Mouse (Mus musculus): Measurements from ENCODE around the gene Lipc. TPM values are rescaled to one million over a fixed set of nuclear protein-coding genes. Genes with fewer than 3 reads are reported as not detected.
A peak's percentile ranks its signal among the peaks of the same experiment; 100 is the strongest.

Lipc gene
- polyA plus RNA-seq, 1 experiment: 0.87 TPM

GRCm38 (mm10) chr9:70949336-70949735 lies 2.7 kb downstream of the Lipc start:
- TF ChIP-seq CTCF (IDR thresholded peaks at IDR 0.05; ENCODE audit: control insufficient read depth, insufficient read depth, low read length): no peak
- no peak for TF ChIP-seq POLR2A (IDR thresholded peaks at IDR 0.05; ENCODE audit: borderline replicate concordance, control insufficient read depth, low read depth, low read length)
- Histone ChIP-seq H3K4me1 (ENCODE audit: control insufficient read depth, insufficient read depth, low read length) (no peaks in the 10 kb centered on the region; the same call in 1 of the 2 replicates), H3K27ac (ENCODE audit: control insufficient read depth, insufficient read depth, low read depth, low read length, poor library complexity) (no peak overlapping the region), H3K4me3 (replicated peaks; ENCODE audit: control insufficient read depth, low read depth, low read length) (no peak overlapping the region)
- 66% methylated on average over 8 of the region's 8 CpGs for WGBS

- Histone ChIP-seq H3K27ac (ENCODE audit: control insufficient read depth, insufficient read depth, low read depth, low read length, poor library complexity) (no peak overlapping the region), H3K4me1 (ENCODE audit: control insufficient read depth, insufficient read depth, low read length) (peaks cover 5% of the 10 kb centered on the region), H3K4me3 (replicated peaks; ENCODE audit: control insufficient read depth, low read depth, low read length) (no peak overlapping the region)
- 61% methylated on average over 5 of the region's 5 CpGs for WGBS
- no peak for TF ChIP-seq CTCF (IDR thresholded peaks at IDR 0.05; ENCODE audit: control insufficient read depth, insufficient read depth, low read length)
- TF ChIP-seq POLR2A (IDR thresholded peaks at IDR 0.05; ENCODE audit: borderline replicate concordance, control insufficient read depth, low read depth, low read length): no peak
Observed at GRCm38 (mm10) chr9:70947312-70947711, 4.7 kb downstream of the Lipc start.

GRCm38 (mm10) chr9:70942686-70943333 lies 9.2 kb downstream of the Lipc start:
- 26% methylated on average over 9 of the region's 9 CpGs for WGBS
- no peak overlapping the region for H3K4me3 ChIP-seq (replicated peaks; ENCODE audit: control insufficient read depth, low read depth, low read length)
- no peak for TF ChIP-seq CTCF (IDR thresholded peaks at IDR 0.05; ENCODE audit: control insufficient read depth, insufficient read depth, low read length)
- no peak for TF ChIP-seq POLR2A (IDR thresholded peaks at IDR 0.05; ENCODE audit: borderline replicate concordance, control insufficient read depth, low read depth, low read length)
- peak overlapping the region; percentile 64; the same call in 1 of the 2 replicates for H3K27ac ChIP-seq (ENCODE audit: control insufficient read depth, insufficient read depth, low read depth, low read length, poor library complexity)
- H3K4me1 ChIP-seq (ENCODE audit: control insufficient read depth, insufficient read depth, low read length): peaks cover 5% of the 10 kb centered on the region

- peaks cover 5% of the 10 kb centered on the region for H3K4me1 ChIP-seq (ENCODE audit: control insufficient read depth, insufficient read depth, low read length)
- WGBS: 84% methylated on average over 8 of the region's 8 CpGs
Observed at GRCm38 (mm10) chr9:70939752-70940501, 12.1 kb downstream of the Lipc start.

GRCm38 (mm10) chr9:70938850-70939249 lies 13.2 kb downstream of the Lipc start:
- TF ChIP-seq POLR2A (IDR thresholded peaks at IDR 0.05; ENCODE audit: borderline replicate concordance, control insufficient read depth, low read depth, low read length): no peak
- TF ChIP-seq CTCF (IDR thresholded peaks at IDR 0.05; ENCODE audit: control insufficient read depth, insufficient read depth, low read length): no peak
- Histone ChIP-seq H3K4me1 (ENCODE audit: control insufficient read depth, insufficient read depth, low read length) (peaks cover 5% of the 10 kb centered on the region), H3K4me3 (replicated peaks; ENCODE audit: control insufficient read depth, low read depth, low read length) (no peak overlapping the region), H3K27ac (ENCODE audit: control insufficient read depth, insufficient read depth, low read depth, low read length, poor library complexity) (no peak overlapping the region)
- 77% methylated on average over 2 of the region's 2 CpGs for WGBS

More at GRCm38 (mm10) chr9:70939752-70940501, 12.1 kb downstream of the Lipc start:
- H3K27ac ChIP-seq (ENCODE audit: control insufficient read depth, insufficient read depth, low read depth, low read length, poor library complexity): no peak overlapping the region
- no peak for TF ChIP-seq CTCF (IDR thresholded peaks at IDR 0.05; ENCODE audit: control insufficient read depth, insufficient read depth, low read length)
- no peak for TF ChIP-seq POLR2A (IDR thresholded peaks at IDR 0.05; ENCODE audit: borderline replicate concordance, control insufficient read depth, low read depth, low read length)
- H3K4me3 ChIP-seq (replicated peaks; ENCODE audit: control insufficient read depth, low read depth, low read length): no peak overlapping the region

GRCm38 (mm10) chr9:70938134-70938533 lies 13.9 kb downstream of the Lipc start:
- Histone ChIP-seq H3K4me3 (replicated peaks; ENCODE audit: control insufficient read depth, low read depth, low read length) (no peak overlapping the region), H3K4me1 (ENCODE audit: control insufficient read depth, insufficient read depth, low read length) (peaks cover 2% of the 10 kb centered on the region; the same call in 1 of the 2 replicates), H3K27ac (ENCODE audit: control insufficient read depth, insufficient read depth, low read depth, low read length, poor library complexity) (no peak overlapping the region)
- TF ChIP-seq POLR2A (IDR thresholded peaks at IDR 0.05; ENCODE audit: borderline replicate concordance, control insufficient read depth, low read depth, low read length): no peak
- no peak for TF ChIP-seq CTCF (IDR thresholded peaks at IDR 0.05; ENCODE audit: control insufficient read depth, insufficient read depth, low read length)
- WGBS: 88% methylated on average over 6 of the region's 6 CpGs

- 80% methylated on average over 8 of the region's 8 CpGs for WGBS
- H3K4me3 ChIP-seq (replicated peaks; ENCODE audit: control insufficient read depth, low read depth, low read length): no peak overlapping the region
- H3K4me1 ChIP-seq (ENCODE audit: control insufficient read depth, insufficient read depth, low read length): peaks cover 1% of the 10 kb centered on the region; the same call in 1 of the 2 replicates
- no peak for TF ChIP-seq POLR2A (IDR thresholded peaks at IDR 0.05; ENCODE audit: borderline replicate concordance, control insufficient read depth, low read depth, low read length)
- no peak for TF ChIP-seq CTCF (IDR thresholded peaks at IDR 0.05; ENCODE audit: control insufficient read depth, insufficient read depth, low read length)
- H3K27ac ChIP-seq (ENCODE audit: control insufficient read depth, insufficient read depth, low read depth, low read length, poor library complexity): no peak overlapping the region
Observed at GRCm38 (mm10) chr9:70934587-70935295, 17.3 kb downstream of the Lipc start.

- 68% methylated on average over 5 of the region's 5 CpGs for WGBS
- Histone ChIP-seq H3K4me1 (ENCODE audit: control insufficient read depth, insufficient read depth, low read length) (peaks cover 7% of the 10 kb centered on the region; the same call in 1 of the 2 replicates), H3K4me3 (replicated peaks; ENCODE audit: control insufficient read depth, low read depth, low read length) (no peak overlapping the region), H3K27ac (ENCODE audit: control insufficient read depth, insufficient read depth, low read depth, low read length, poor library complexity) (no peak overlapping the region)
- TF ChIP-seq POLR2A (IDR thresholded peaks at IDR 0.05; ENCODE audit: borderline replicate concordance, control insufficient read depth, low read depth, low read length) (no peak), CTCF (IDR thresholded peaks at IDR 0.05; ENCODE audit: control insufficient read depth, insufficient read depth, low read length) (no peak)
Observed at GRCm38 (mm10) chr9:70930641-70931020, 21.4 kb downstream of the Lipc start.

Data from bone marrow, adult 2 months (tissue).